Mouse (Mus musculus) myocyte (in vitro differentiated cells): ENCODE data around the gene Gas7. TPM values are rescaled to one million over a fixed set of nuclear protein-coding genes. Genes with fewer than 3 reads are reported as not detected.

Source experiments
- H3K27me3 ChIP-seq: one replicate; pipeline ENCODE4 v1.6.1; 2011; ENCODE audit not compliant: control insufficient read depth, insufficient read depth, insufficient read length
- H3K36me3 ChIP-seq: one replicate; pipeline ENCODE4 v1.6.1; 2011; ENCODE audit not compliant: control insufficient read depth, insufficient read depth
- H3K4me2 ChIP-seq: one replicate; pipeline ENCODE4 v1.6.1; 2011; ENCODE audit warnings: low read depth, control low read depth
- H3K4me3 ChIP-seq: one replicate; pipeline ENCODE4 v1.5.1; 2011; ENCODE audit warnings: mild to moderate bottlenecking, control low read depth, moderate library complexity
- H3K79me2 ChIP-seq: one replicate; pipeline ENCODE4 v1.6.1; 2011; ENCODE audit not compliant: control insufficient read depth, insufficient read depth
- H3ac ChIP-seq: one replicate; pipeline ENCODE4 v1.6.1; 2011; ENCODE audit not compliant: control insufficient read depth, insufficient read length
- CEBPB ChIP-seq: IDR thresholded peaks from 2 replicates; pipeline ENCODE4 v1.6.1; 2011; ENCODE audit warnings: mild to moderate bottlenecking, moderate library complexity; ENCODE audit not compliant: poor library complexity, insufficient read depth, severe bottlenecking
- E2F4 ChIP-seq: IDR thresholded peaks from one replicate; pipeline ENCODE4 v1.6.1; 2011; ENCODE audit warnings: mild to moderate bottlenecking, control low read depth, moderate library complexity; ENCODE audit not compliant: insufficient read depth
- MAX ChIP-seq: IDR thresholded peaks from one replicate; pipeline ENCODE4 v1.6.1; 2011; ENCODE audit warnings: low read depth, mild to moderate bottlenecking, control low read depth
- MYOD1 ChIP-seq, 3 experiments: IDR thresholded peaks; one replicate each; pipeline ENCODE4 v1.6.1; 2011; ENCODE audit warnings: control low read depth in 2 of 3, low read depth in 2 of 3, mild to moderate bottlenecking in 2 of 3, moderate library complexity in 1 of 3; ENCODE audit not compliant: insufficient read length in 2 of 3, control insufficient read depth in 1 of 3
- MYOG ChIP-seq, 3 experiments: IDR thresholded peaks; one replicate each; pipeline ENCODE4 v1.6.1; 2011; ENCODE audit warnings: control low read depth in 2 of 3, low read depth in 2 of 3, mild to moderate bottlenecking in 2 of 3; ENCODE audit not compliant: insufficient read length in 2 of 3, control insufficient read depth in 1 of 3, insufficient read depth in 1 of 3
- POLR2A ChIP-seq: IDR thresholded peaks from one replicate; pipeline ENCODE4 v1.6.1; 2011; ENCODE audit warnings: low read depth, mild to moderate bottlenecking, control low read depth, moderate library complexity; ENCODE audit not compliant: insufficient read length
- POLR2AphosphoS2 ChIP-seq: IDR thresholded peaks from one replicate; pipeline ENCODE4 v1.6.1; 2011; ENCODE audit warnings: low read depth, control low read depth; ENCODE audit not compliant: insufficient read length
- REST ChIP-seq: IDR thresholded peaks from one replicate; pipeline ENCODE4 v1.6.1; 2011; ENCODE audit warnings: mild to moderate bottlenecking, control low read depth, moderate library complexity; ENCODE audit not compliant: insufficient read depth, insufficient read length
- SRF ChIP-seq: IDR thresholded peaks from one replicate; pipeline ENCODE4 v1.6.1; 2011; ENCODE audit warnings: low read depth; ENCODE audit not compliant: control insufficient read depth, insufficient read length
- TCF12 ChIP-seq: IDR thresholded peaks from one replicate; pipeline ENCODE4 v1.6.1; 2011; ENCODE audit warnings: mild to moderate bottlenecking, control low read depth; ENCODE audit not compliant: poor library complexity, insufficient read depth, severe bottlenecking
- TCF3 ChIP-seq: IDR thresholded peaks from one replicate; pipeline ENCODE4 v1.6.1; 2011; ENCODE audit warnings: low read depth, control low read depth; ENCODE audit not compliant: insufficient read length
- USF1 ChIP-seq: IDR thresholded peaks from one replicate; pipeline ENCODE4 v1.6.1; 2011; ENCODE audit warnings: low read depth, mild to moderate bottlenecking, control low read depth, moderate library complexity
- polyA plus RNA-seq: library from polyadenylated mRNA; unstranded; fragments of >200 nt; fragmentation: generic; extraction: Trizol; gene quantifications from one replicate; pipeline ENCODE4 v1.2.1, GENCODE M21; 2012; ENCODE audit warnings: missing spikeins

Gas7 gene
- polyA plus RNA-seq, 1 experiment = 0.02 TPM

DNA sequence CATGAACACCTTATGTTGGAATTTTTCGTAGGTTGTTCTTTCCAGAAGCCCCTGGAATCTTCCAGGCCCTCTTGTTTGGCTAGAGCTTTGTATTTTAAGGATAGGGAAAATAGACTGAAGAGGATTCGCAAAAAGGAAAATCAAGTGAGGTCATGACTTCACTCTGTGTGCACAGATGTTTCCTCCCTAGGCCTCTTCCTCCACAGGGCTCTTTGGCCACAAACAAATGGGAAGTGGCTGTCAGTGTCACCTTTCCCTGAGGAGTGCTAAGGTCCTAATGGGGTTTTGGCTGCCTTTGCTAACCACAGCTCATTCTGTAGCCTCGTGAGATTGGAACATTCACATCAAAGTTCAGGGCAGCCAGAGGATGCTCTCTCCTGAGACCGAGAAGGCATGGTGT is 122.8 kb downstream of the Gas7 start:
- Histone ChIP-seq H3K27me3 (no peaks in the 10 kb centered on the region), H3K4me3 (no peak overlapping the region), H3K4me2 (no peak overlapping the region), H3K79me2 (no peaks in the 10 kb centered on the region), H3K36me3 (no peaks in the 10 kb centered on the region), H3ac (no peak overlapping the region)
- TF ChIP-seq TCF3 (no peak), USF1 (no peak), CEBPB (no peak), MAX (no peak), POLR2AphosphoS2 (no peak), MYOD1 (IDR thresholded peaks at IDR 0.05; ENCODE audit: control insufficient read depth in 1 of 3, insufficient read length in 2 of 3, low read depth in 2 of 3) (no peak), POLR2A (no peak), REST (no peak), TCF12 (no peak)

DNA sequence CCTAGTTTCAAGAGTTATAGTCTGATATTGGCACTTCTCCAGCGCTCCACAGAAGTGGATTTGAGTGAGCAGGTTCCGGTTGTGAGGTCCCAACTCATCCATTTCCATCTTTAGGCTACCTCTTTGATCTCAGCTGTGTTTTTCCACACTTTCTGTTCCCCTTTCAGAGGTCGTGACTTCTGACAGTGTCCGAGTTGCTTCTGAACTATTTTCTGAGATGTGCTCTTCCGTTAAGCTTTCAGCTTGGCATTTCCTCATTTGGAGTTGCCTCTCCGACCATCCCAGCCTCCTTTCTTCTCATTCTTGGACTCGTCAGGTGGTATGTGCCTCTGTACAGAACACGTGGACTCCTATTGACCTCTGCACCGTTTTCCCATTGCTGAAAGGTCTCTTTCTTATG is 123.9 kb downstream of the Gas7 start:
- Histone ChIP-seq H3K79me2 (no peaks in the 10 kb centered on the region), H3ac (no peak overlapping the region), H3K4me3 (no peak overlapping the region), H3K36me3 (no peaks in the 10 kb centered on the region), H3K27me3 (no peaks in the 10 kb centered on the region), H3K4me2 (no peak overlapping the region)
- TF ChIP-seq POLR2AphosphoS2 (no peak), TCF3 (no peak), TCF12 (no peak), MYOD1 (IDR thresholded peaks at IDR 0.05; ENCODE audit: control insufficient read depth in 1 of 3, insufficient read length in 2 of 3, low read depth in 2 of 3) (no peak), POLR2A (no peak), CEBPB (no peak), MAX (no peak), REST (no peak), MYOG (IDR thresholded peaks at IDR 0.05; ENCODE audit: control insufficient read depth in 1 of 3, insufficient read depth in 1 of 3, insufficient read length in 2 of 3, low read depth in 2 of 3) (no peak), USF1 (no peak)

DNA sequence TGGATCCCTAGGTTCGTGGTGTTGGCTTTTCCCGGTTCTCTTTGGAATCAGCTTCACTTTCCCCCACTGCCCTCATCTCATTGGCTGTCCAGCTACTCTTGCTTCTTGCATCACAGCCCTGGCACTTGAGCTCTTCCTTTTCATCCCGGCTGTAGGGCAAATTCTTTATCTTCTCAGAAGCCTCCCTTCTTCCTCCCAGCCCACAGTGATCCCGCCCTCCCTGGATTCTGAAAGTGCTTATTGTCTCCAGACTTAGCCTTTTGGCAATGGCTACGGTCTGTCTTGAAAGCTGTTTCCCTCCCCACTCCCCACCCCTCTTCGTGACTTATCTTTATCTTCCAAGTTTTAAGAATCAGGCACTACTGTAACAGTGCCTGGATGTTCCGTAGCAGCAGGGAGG is 126.3 kb downstream of the Gas7 start:
- H3K4me2 ChIP-seq = no peak overlapping the region
- H3K27me3 ChIP-seq = no peaks in the 10 kb centered on the region
- H3K79me2 ChIP-seq = no peaks in the 10 kb centered on the region
- H3K4me3 ChIP-seq = no peak overlapping the region
- H3K36me3 ChIP-seq = no peaks in the 10 kb centered on the region
- no peak for TF ChIP-seq POLR2A
- TF ChIP-seq MYOG (IDR thresholded peaks at IDR 0.05; ENCODE audit: control insufficient read depth in 1 of 3, insufficient read depth in 1 of 3, insufficient read length in 2 of 3, low read depth in 2 of 3) = no peak
- TF ChIP-seq TCF3 = no peak
- TF ChIP-seq USF1 = no peak
- no peak for TF ChIP-seq CEBPB
- TF ChIP-seq REST = no peak
- no peak for TF ChIP-seq E2F4
- TF ChIP-seq TCF12 = no peak
- no peak for TF ChIP-seq MYOD1 (IDR thresholded peaks at IDR 0.05; ENCODE audit: control insufficient read depth in 1 of 3, insufficient read length in 2 of 3, low read depth in 2 of 3)
- no peak for TF ChIP-seq MAX
- no peak for TF ChIP-seq POLR2AphosphoS2
- no peak for TF ChIP-seq SRF
- no peak overlapping the region for H3ac ChIP-seq

DNA sequence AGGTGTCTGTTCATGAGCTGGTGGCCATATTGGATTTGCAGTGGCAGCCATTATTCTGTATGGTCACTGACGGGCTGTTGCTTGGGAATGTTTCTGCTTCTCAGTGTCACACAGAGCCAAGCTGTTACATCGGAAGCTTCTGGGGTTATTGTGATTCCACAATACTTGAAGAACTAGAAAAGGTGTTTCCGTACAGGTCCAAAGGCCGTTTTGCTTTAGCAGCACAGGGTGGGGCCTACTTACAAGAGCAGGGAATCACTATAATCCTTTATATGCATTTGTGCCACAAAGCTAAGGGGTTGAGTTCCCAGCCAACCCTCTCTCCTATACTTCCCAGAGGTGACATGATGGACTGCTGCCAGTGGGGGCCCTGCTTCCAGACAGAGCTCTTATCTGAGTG is 127.3 kb downstream of the Gas7 start:
- H3K27me3 ChIP-seq = no peaks in the 10 kb centered on the region
- no peaks in the 10 kb centered on the region for H3K79me2 ChIP-seq
- H3K4me3 ChIP-seq = no peak overlapping the region
- H3K4me2 ChIP-seq = no peak overlapping the region
- H3K36me3 ChIP-seq = no peaks in the 10 kb centered on the region
- H3ac ChIP-seq = no peak overlapping the region
- TF ChIP-seq SRF (no peak), TCF12 (no peak), TCF3 (no peak), REST (no peak), POLR2AphosphoS2 (no peak), E2F4 (no peak), POLR2A (no peak), MYOD1 (IDR thresholded peaks at IDR 0.05; ENCODE audit: control insufficient read depth in 1 of 3, insufficient read length in 2 of 3, low read depth in 2 of 3) (no peak), USF1 (no peak), CEBPB (no peak), MAX (no peak), MYOG (IDR thresholded peaks at IDR 0.05; ENCODE audit: control insufficient read depth in 1 of 3, insufficient read depth in 1 of 3, insufficient read length in 2 of 3, low read depth in 2 of 3) (no peak)

DNA sequence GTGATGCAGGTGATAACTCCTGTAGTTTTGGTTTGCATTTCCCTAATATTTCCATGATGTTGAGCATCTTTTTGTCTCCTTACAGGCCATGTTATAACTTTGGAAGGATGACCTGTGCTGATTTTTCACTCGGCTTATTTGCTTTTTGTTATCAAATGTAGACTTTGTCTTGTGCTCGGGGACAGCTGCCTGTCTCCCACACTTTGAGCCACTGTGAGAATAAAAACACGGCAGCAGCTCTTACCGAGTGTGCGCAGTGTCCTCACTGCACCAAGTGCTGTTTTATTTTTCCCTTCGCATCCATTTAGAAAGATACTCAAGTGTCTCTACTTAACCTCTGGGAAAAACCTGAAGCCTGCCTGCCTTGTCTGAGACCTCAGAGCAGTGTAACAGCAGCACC is 129.8 kb downstream of the Gas7 start:
- Histone ChIP-seq H3K4me2 (no peak overlapping the region), H3ac (no peak overlapping the region), H3K27me3 (no peaks in the 10 kb centered on the region), H3K79me2 (no peaks in the 10 kb centered on the region), H3K4me3 (no peak overlapping the region), H3K36me3 (no peaks in the 10 kb centered on the region)
- TF ChIP-seq POLR2AphosphoS2 (no peak), MYOG (IDR thresholded peaks at IDR 0.05; ENCODE audit: control insufficient read depth in 1 of 3, insufficient read depth in 1 of 3, insufficient read length in 2 of 3, low read depth in 2 of 3) (no peak), MAX (no peak), USF1 (no peak), REST (no peak), CEBPB (no peak), SRF (no peak), TCF3 (no peak), E2F4 (no peak), POLR2A (no peak), TCF12 (no peak), MYOD1 (IDR thresholded peaks at IDR 0.05; ENCODE audit: control insufficient read depth in 1 of 3, insufficient read length in 2 of 3, low read depth in 2 of 3) (no peak)
